Mouse (Mus musculus) brain, embryonic 14.5 days (tissue): ENCODE data around the gene Psmb3.

Experiments used
- CTCF ChIP-seq: fragments of 200-500 bp; IDR thresholded peaks from 2 replicates; pipeline ENCODE4 v1.5.1; 2012; ENCODE audit warnings: inconsistent platforms, mild to moderate bottlenecking, moderate library complexity, borderline replicate concordance; ENCODE audit not compliant: insufficient read depth, insufficient read length; ENCODE audit errors: extremely low read depth
- POLR2A ChIP-seq: fragments of 200-500 bp; IDR thresholded peaks from 2 replicates; pipeline ENCODE4 v1.6.1; 2012; ENCODE audit warnings: mild to moderate bottlenecking, inconsistent platforms, borderline replicate concordance; ENCODE audit not compliant: poor library complexity, insufficient read depth, insufficient read length, severe bottlenecking; ENCODE audit errors: extremely low read depth

- TF ChIP-seq CTCF = no peak
- no peak for TF ChIP-seq POLR2A
These were observed 33.9 kb upstream of the Psmb3 start for GRCm38 (mm10) chr11:97669268-97669667.
